Mouse (Mus musculus) cerebellum, adult 8-10 months (tissue): ENCODE results near the gene Pigq.

Experiments
- DNase-seq: peaks from one replicate; pipeline ENCODE4 v3.0.0; 2022

Pigq gene

GRCm38 (mm10) chr17:25880913-25881641 is 63.7 kb downstream of the Pigq start:
- no peak for DNase-seq

GRCm38 (mm10) chr17:25880196-25880910 is 64.4 kb downstream of the Pigq start, which contains the start of gene Wfikkn1:
Gene Wfikkn1 (minus strand): TSS chr17:25880858.
- no peak for DNase-seq

- no peak for DNase-seq
Measured at GRCm38 (mm10) chr17:25879750-25880149, 65.0 kb downstream of the Pigq start.

DNA sequence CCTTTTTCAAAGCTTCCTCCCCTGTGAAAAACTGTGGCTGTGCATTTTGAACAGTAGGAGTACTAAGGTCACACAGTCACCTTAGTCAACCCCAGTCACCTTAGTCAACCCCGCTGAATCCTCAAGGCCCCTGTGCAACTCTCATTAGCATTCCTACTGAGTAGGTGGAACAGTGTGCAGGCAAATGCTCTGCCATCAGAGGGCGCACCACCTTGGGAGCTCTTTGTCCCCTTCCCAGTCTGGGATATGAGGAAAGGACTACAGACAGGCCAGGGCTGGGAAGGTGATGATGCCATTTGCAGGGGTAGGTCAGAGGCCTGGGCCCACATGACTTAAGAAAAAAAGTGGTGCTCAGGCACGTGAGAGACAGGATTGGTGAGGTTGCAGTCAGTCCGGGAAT is 65.5 kb downstream of the Pigq start:
- no peak for DNase-seq

DNA sequence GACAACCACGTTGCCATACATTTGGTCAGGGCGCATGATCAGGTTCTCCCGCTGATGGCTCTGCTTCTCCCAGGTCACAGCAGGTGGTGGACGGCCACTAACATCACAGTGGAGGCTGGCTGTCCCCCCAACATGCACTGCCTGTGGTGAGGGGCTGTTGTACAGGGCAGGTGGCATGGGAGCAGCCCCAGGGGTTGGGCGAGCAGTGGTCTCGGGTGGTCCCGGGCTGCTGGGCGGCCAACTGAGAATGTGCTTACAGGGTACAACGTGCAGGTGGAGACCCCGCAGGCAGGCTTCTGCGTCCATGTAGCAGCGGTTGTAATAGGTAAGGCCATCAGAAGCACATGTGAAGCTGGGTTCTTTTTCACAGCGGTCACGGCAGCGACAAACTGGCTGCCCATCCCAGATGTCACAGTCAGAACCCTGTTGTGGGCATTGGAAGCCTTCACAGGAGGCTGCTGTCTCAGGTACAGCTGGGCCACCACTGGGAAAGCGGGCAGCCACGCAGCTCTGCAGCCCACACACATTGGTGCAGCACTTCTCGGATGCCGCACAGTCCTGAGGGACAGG is 66.0 kb downstream of the Pigq start:
- no peak for DNase-seq

GRCm38 (mm10) chr17:25877741-25878610 is 66.8 kb downstream of the Pigq start:
- no peak for DNase-seq

DNA sequence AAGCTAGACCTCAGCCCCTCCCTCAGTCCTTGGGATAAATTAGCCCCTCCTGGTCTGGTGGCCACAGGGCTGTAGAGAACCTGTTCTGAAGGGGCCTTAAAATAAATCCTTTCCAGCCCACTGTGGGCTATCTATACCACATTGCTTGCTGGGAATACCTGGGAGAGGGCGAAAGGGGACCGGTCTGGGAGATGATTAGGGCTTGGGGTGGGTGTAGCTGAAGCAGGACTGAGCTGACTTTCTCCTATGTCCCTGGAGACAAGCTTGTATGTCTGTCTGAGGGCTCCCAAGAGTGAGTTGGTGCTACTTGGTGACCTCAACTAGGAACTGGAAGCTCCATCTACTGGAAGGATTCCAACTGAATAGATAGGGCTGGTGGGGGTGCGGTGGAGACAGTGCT is 67.7 kb downstream of the Pigq start:
- no peak for DNase-seq
